Mouse (Mus musculus) limb, embryonic 15.5 days (tissue): ENCODE results near the gene Sftpa1. TPM values are rescaled to one million over a fixed set of nuclear protein-coding genes. Genes with fewer than 3 reads are reported as not detected.

Experiments
- ATAC-seq: fragments of 200-750 bp; cut with Nextera tagmentation; 2 replicates; pipeline ENCODE4 v1.8.0; 2017; ENCODE audit warnings: low read depth, moderate TSS enrichment; ENCODE audit not compliant: insufficient number of reproducible peaks, low FRiP score, low TSS enrichment
- H3K27ac ChIP-seq: fragments of 300-500 bp; sonication (generic); 2 replicates; pipeline ENCODE4 v1.5.1; 2015; ENCODE audit warnings: moderate library complexity, mild to moderate bottlenecking, inconsistent platforms
- H3K27me3 ChIP-seq: fragments of 300-500 bp; sonication (generic); 2 replicates; pipeline ENCODE4 v1.6.1; 2015; ENCODE audit warnings: inconsistent platforms
- H3K36me3 ChIP-seq: fragments of 300-500 bp; sonication (generic); 2 replicates; pipeline ENCODE4 v1.6.1; 2015; ENCODE audit warnings: inconsistent platforms
- H3K4me1 ChIP-seq: fragments of 300-500 bp; sonication (generic); 2 replicates; pipeline ENCODE4 v1.6.1; 2015; ENCODE audit warnings: inconsistent platforms
- H3K4me2 ChIP-seq: fragments of 300-500 bp; sonication (generic); 2 replicates; pipeline ENCODE4 v1.6.1; 2015; ENCODE audit warnings: mild to moderate bottlenecking, inconsistent platforms
- H3K4me3 ChIP-seq: fragments of 300-500 bp; sonication (generic); 2 replicates; pipeline ENCODE4 v1.5.1; 2015; ENCODE audit warnings: mild to moderate bottlenecking, inconsistent platforms
- H3K9ac ChIP-seq: fragments of 300-500 bp; sonication (generic); 2 replicates; pipeline ENCODE4 v1.6.1; 2015; ENCODE audit warnings: inconsistent platforms
- H3K9me3 ChIP-seq: fragments of 300-500 bp; sonication (generic); 2 replicates; pipeline ENCODE4 v1.6.1; 2016; ENCODE audit warnings: inconsistent platforms
- WGBS: fragments of 180-500 bp; shearing (Covaris S2); methylation state at CpG from one replicate; pipeline ENCODE4 v1.1.7; 2015; 5-methylcytosine and 5-hydroxymethylcytosine counted together
- polyA plus RNA-seq: library from polyadenylated mRNA; unstranded; fragments of >200 nt; fragmentation: Nextera tagmentation; extraction: Ambion mirVana; gene quantifications from 2 replicates; pipeline ENCODE4 v1.2.1, GENCODE M21; 2015

The Sftpa1 gene
- polyA plus RNA-seq, 1 experiment from 2014 or later, result not detected

DNA sequence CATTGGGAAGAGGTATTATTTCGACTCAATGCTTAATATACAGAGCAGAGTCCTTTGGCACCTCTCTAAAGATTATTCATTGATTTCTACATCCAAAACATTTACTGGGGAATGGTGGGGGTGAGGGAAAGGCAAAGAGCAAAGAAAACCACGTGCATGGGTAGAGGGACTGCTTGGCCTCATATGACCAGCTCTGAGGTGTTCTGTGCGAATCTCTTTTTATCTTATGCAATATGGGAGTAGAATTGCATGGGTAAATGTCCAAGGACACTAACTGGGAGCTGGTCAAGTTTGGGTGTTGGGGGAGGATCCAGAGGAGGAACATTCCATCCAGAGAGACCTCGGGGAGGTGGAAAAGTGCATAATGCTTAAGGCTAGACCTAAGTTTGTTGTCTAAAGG is 18.6 kb upstream of the Sftpa1 start:
- ATAC-seq, result no peak
- H3K4me1 ChIP-seq, result no peaks in the 10 kb centered on the region
- no peak overlapping the region for H3K4me3 ChIP-seq
- WGBS, result 80% methylated on average over 4 of the region's 4 CpGs
- no peak overlapping the region for H3K27ac ChIP-seq
- H3K36me3 ChIP-seq, result no peaks in the 10 kb centered on the region
- H3K9me3 ChIP-seq, result no peaks in the 10 kb centered on the region
- no peak overlapping the region for H3K9ac ChIP-seq
- no peaks in the 10 kb centered on the region for H3K27me3 ChIP-seq
- no peak overlapping the region for H3K4me2 ChIP-seq

- no peak overlapping the region for H3K4me2 ChIP-seq
- 79% methylated on average over 3 of the region's 3 CpGs for WGBS
- H3K9ac ChIP-seq, result no peak overlapping the region
- H3K27me3 ChIP-seq, result no peaks in the 10 kb centered on the region
- no peaks in the 10 kb centered on the region for H3K36me3 ChIP-seq
- no peaks in the 10 kb centered on the region for H3K4me1 ChIP-seq
- H3K27ac ChIP-seq, result no peak overlapping the region
- no peaks in the 10 kb centered on the region for H3K9me3 ChIP-seq
- no peak for ATAC-seq
- H3K4me3 ChIP-seq, result no peak overlapping the region
These were observed 15.3 kb upstream of the Sftpa1 start for GRCm38 (mm10) chr14:41116271-41116670.

GRCm38 (mm10) chr14:41124683-41125082 is 6.9 kb upstream of the Sftpa1 start:
- no peaks in the 10 kb centered on the region for H3K36me3 ChIP-seq
- no peak for ATAC-seq
- no peak overlapping the region for H3K4me3 ChIP-seq
- H3K27me3 ChIP-seq, result no peaks in the 10 kb centered on the region
- H3K9me3 ChIP-seq, result no peaks in the 10 kb centered on the region
- H3K4me1 ChIP-seq, result no peaks in the 10 kb centered on the region
- 88% methylated on average over 5 of the region's 5 CpGs for WGBS
- no peak overlapping the region for H3K9ac ChIP-seq
- H3K4me2 ChIP-seq, result no peak overlapping the region
- no peak overlapping the region for H3K27ac ChIP-seq

- Histone ChIP-seq H3K4me2 (no peak overlapping the region), H3K9me3 (no peaks in the 10 kb centered on the region), H3K27me3 (no peaks in the 10 kb centered on the region), H3K27ac (no peak overlapping the region), H3K4me1 (no peaks in the 10 kb centered on the region), H3K36me3 (no peaks in the 10 kb centered on the region), H3K4me3 (no peak overlapping the region), H3K9ac (no peak overlapping the region)
- WGBS, result 18% methylated on average over 4 of the region's 4 CpGs
- no peak for ATAC-seq
These were observed 3.6 kb upstream of the Sftpa1 start for GRCm38 (mm10) chr14:41127997-41128396.

- ATAC-seq, result no peak
- Histone ChIP-seq H3K9ac (no peak overlapping the region), H3K4me2 (no peak overlapping the region), H3K4me1 (no peaks in the 10 kb centered on the region), H3K4me3 (no peak overlapping the region), H3K27ac (no peak overlapping the region), H3K36me3 (no peaks in the 10 kb centered on the region), H3K27me3 (no peaks in the 10 kb centered on the region), H3K9me3 (no peaks in the 10 kb centered on the region)
These were observed 5.4 kb downstream of the Sftpa1 start for GRCm38 (mm10) chr14:41137006-41137405.

DNA sequence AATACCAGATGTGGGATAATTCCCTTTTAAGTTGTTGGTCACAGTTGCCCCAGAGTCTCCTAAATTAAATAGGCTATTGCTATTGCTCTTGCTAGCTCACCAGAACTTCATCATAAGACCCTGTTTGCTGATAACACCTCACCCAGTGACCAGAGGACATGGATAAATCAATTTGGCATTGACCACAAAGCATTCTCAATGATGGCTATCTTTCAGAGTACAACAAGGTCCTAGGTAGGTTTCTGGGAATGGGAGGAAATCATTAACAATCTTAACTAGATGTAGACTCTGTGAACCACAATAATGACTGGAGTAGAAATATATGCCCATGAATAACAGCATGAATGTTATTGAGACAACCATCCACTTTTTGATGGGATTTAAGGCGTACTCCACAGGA is 9.1 kb downstream of the Sftpa1 start:
- WGBS, result 95% methylated on average over 1 of the region's 1 CpGs
- Histone ChIP-seq H3K36me3 (no peaks in the 10 kb centered on the region), H3K27me3 (no peaks in the 10 kb centered on the region), H3K9ac (no peak overlapping the region), H3K4me1 (no peaks in the 10 kb centered on the region), H3K4me3 (no peak overlapping the region), H3K27ac (no peak overlapping the region), H3K4me2 (no peak overlapping the region), H3K9me3 (no peaks in the 10 kb centered on the region)
- ATAC-seq, result no peak

DNA sequence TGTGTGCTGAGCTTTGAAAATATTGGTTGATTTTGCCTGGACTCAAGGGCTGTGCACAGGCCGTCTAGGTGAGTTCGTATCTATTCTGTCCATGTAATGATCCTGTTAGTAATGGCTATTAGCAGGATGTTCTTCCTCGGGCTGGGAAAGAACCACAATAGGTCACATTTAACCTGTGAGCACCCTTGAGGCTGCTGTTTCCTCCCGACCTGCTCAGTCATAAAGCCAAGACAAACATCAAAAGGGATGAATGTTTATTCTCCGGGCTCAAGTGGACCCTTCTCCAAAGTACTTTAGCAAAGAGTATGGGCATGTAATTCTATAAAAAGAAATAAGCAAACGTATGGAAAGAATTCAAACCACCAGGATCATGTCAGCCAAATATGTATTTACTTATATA is 14.5 kb downstream of the Sftpa1 start:
- Histone ChIP-seq H3K36me3 (no peaks in the 10 kb centered on the region), H3K9me3 (no peaks in the 10 kb centered on the region), H3K4me3 (no peak overlapping the region), H3K9ac (no peak overlapping the region), H3K4me2 (no peak overlapping the region), H3K27me3 (no peaks in the 10 kb centered on the region), H3K4me1 (no peaks in the 10 kb centered on the region), H3K27ac (no peak overlapping the region)
- ATAC-seq, result no peak
- 60% methylated on average over 6 of the region's 6 CpGs for WGBS

- ATAC-seq, result no peak
- no peaks in the 10 kb centered on the region for H3K36me3 ChIP-seq
- no peaks in the 10 kb centered on the region for H3K4me1 ChIP-seq
- no peak overlapping the region for H3K4me3 ChIP-seq
- H3K9ac ChIP-seq, result no peak overlapping the region
- no peaks in the 10 kb centered on the region for H3K9me3 ChIP-seq
- H3K4me2 ChIP-seq, result no peak overlapping the region
- no peaks in the 10 kb centered on the region for H3K27me3 ChIP-seq
- no peak overlapping the region for H3K27ac ChIP-seq
- 78% methylated on average over 3 of the region's 3 CpGs for WGBS
These were observed 15.3 kb downstream of the Sftpa1 start for GRCm38 (mm10) chr14:41146922-41147321.

GRCm38 (mm10) chr14:41147356-41147755 is 15.8 kb downstream of the Sftpa1 start:
- H3K36me3 ChIP-seq, result no peaks in the 10 kb centered on the region
- H3K4me3 ChIP-seq, result no peak overlapping the region
- no peak for ATAC-seq
- H3K4me2 ChIP-seq, result no peak overlapping the region
- 75% methylated on average over 2 of the region's 2 CpGs for WGBS
- no peak overlapping the region for H3K27ac ChIP-seq
- no peaks in the 10 kb centered on the region for H3K27me3 ChIP-seq
- H3K4me1 ChIP-seq, result no peaks in the 10 kb centered on the region
- no peak overlapping the region for H3K9ac ChIP-seq
- H3K9me3 ChIP-seq, result no peaks in the 10 kb centered on the region

DNA sequence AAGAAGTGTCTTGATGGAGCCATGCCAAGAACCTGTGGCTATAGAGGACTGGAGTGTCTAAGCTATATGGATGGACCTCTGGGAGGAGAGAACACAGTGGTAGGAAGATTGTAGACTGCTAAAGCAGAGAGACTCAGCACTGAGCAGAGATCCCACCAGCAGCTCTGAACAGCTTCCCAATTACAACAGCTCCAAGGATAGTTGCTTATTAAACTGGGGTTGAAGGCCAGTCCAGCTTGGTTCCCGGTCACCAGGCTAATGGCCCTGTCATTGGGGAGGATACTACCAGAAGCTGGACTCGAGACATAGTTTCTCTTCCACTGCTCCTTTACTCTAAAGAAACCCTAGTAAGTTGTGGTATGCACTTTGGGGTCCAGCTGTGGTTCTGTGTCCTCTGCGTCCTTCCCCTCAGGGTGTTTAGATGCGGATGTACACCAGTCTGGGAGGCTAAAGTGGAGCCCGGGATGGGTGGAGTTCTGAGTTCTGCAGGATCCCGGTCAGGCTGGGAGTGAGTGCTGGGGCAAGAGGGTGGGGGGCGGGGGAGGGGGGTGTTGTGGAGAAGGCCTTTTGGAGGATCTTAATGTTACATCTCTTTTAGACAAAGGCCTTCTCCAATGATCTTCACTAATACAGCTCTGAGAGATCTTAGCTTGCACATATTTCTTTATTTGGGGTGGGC is 19.8 kb downstream of the Sftpa1 start, which contains the start of gene Mbl1:
TSS of gene Mbl1 (plus strand) at position 239 of the 679 bp plus-strand sequence.
- no peaks in the 10 kb centered on the region for H3K27me3 ChIP-seq
- H3K4me1 ChIP-seq, result no peaks in the 10 kb centered on the region
- H3K4me2 ChIP-seq, result no peak within 1 kb of the TSS
- no peak within 1 kb of the TSS for H3K4me3 ChIP-seq
- H3K9ac ChIP-seq, result no peak within 1 kb of the TSS
- ATAC-seq, result no peak
- H3K27ac ChIP-seq, result no peak within 1 kb of the TSS
- WGBS, result 83% methylated on average over 7 of the region's 7 CpGs
- no peaks in the 10 kb centered on the region for H3K9me3 ChIP-seq
- H3K36me3 ChIP-seq, result no peaks in the 10 kb centered on the region

DNA sequence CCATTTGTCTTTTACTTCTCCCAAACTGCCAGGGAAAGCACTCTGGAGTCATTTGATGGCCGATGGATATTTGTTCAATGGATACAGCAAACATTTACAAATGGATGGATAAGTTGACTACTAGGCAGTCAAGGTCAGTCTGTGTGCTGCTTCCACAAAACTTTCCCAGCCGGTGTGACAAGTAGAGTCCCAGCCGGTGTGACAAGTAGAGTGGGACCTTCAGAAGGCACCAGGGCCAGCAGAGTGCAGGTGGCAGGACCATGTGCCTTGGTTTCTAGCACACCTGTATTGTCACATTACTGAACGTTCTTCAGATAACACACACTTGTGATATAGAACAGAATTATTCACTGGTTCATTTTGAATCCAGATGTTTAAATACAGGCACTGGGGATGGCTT is 28.5 kb downstream of the Sftpa1 start:
- 81% methylated on average over 4 of the region's 4 CpGs for WGBS
- ATAC-seq, result no peak

GRCm38 (mm10) chr14:41160743-41161142 is 29.2 kb downstream of the Sftpa1 start:
- Histone ChIP-seq H3K9ac (no peak overlapping the region), H3K4me3 (no peak overlapping the region), H3K27me3 (no peaks in the 10 kb centered on the region), H3K9me3 (no peaks in the 10 kb centered on the region), H3K27ac (no peak overlapping the region), H3K4me2 (no peak overlapping the region), H3K36me3 (no peaks in the 10 kb centered on the region), H3K4me1 (no peaks in the 10 kb centered on the region)
- 27% methylated on average over 1 of the region's 1 CpGs for WGBS
- ATAC-seq, result no peak

More for the DNA sequence above, 28.5 kb downstream of the Sftpa1 start:
- Histone ChIP-seq H3K27ac (no peak overlapping the region), H3K4me2 (no peak overlapping the region), H3K9me3 (no peaks in the 10 kb centered on the region), H3K4me1 (no peaks in the 10 kb centered on the region), H3K36me3 (no peaks in the 10 kb centered on the region), H3K4me3 (no peak overlapping the region), H3K9ac (no peak overlapping the region), H3K27me3 (no peaks in the 10 kb centered on the region)

DNA sequence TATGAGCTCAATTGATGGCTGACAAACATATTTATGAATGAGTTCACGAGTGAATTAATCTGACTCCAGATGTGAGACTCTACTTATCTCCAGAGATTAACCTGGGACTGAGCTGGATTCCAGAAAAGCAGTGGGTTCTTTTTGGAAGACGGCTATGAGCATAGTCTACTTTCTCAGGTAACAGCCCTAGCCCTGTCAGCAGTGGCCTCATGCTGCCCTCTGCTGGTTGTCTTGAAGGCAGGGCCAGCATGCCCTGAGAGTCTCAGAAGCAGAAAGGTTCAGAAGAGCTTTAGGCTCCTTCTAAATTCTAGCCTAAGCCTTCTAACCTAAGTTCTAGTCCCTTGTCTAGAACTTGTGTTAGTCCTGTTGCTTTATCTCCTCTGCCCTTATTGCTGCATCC is 31.1 kb downstream of the Sftpa1 start:
- no peaks in the 10 kb centered on the region for H3K9me3 ChIP-seq
- no peaks in the 10 kb centered on the region for H3K4me1 ChIP-seq
- no peak for ATAC-seq
- WGBS, result 12% methylated on average over 2 of the region's 2 CpGs
- no peaks in the 10 kb centered on the region for H3K27me3 ChIP-seq
- H3K27ac ChIP-seq, result no peak overlapping the region
- H3K4me3 ChIP-seq, result no peak overlapping the region
- no peak overlapping the region for H3K4me2 ChIP-seq
- H3K9ac ChIP-seq, result no peak overlapping the region
- H3K36me3 ChIP-seq, result no peaks in the 10 kb centered on the region
